Mouse (Mus musculus) forebrain, embryonic 15.5 days (tissue): ENCODE data around the gene Abcf2. TPM values are rescaled to one million over a fixed set of nuclear protein-coding genes. Genes with fewer than 3 reads are reported as not detected.

Experiments used
- microRNA counts: library from miRNA; unstranded; fragments of <30 nt; microRNA quantifications from one replicate; lab custom pipeline; 2016
- microRNA-seq: library from miRNA; unstranded; fragments of <30 nt; microRNA quantifications from one replicate; pipeline ENCODE4, GENCODE M21; 2016
- polyA plus RNA-seq: library from polyadenylated mRNA; unstranded; fragments of >200 nt; fragmentation: Nextera tagmentation; extraction: Ambion mirVana; gene quantifications from 2 replicates; pipeline ENCODE4 v1.2.1, GENCODE M21; 2015

Gene Abcf2
- polyA plus RNA-seq, 1 experiment from 2014 or later: 101 TPM

MicroRNA genes within 50 kb of the gene (microRNA counts, 519-probe panel; counts per million panel counts)
- microRNA mmu-miR-671-3p (lab: Ali Mortazavi, UCI): 1,989 counts per million, percentile 23 among the panel's probes with 10 or more counts
- microRNA mmu-miR-671-5p (lab: Ali Mortazavi, UCI): not detected

Small RNAs within 50 kb of the gene (microRNA-seq; reads per million reads assigned to microRNA genes)
- 318 reads per million, percentile 67 among the genes with 10 or more reads in this experiment for gene Mir671

Other genes with a start within 250 kb of the Abcf2 start
- gene Kcnh2, start 225.9 kb downstream of the Abcf2 start, polyA plus RNA-seq: 5.2 and 6.4 TPM in 2 replicates
- 7.4 TPM in 2 replicates for gene Nos3, start 212.7 kb downstream of the Abcf2 start, polyA plus RNA-seq
- 0.64 and 0.93 TPM in 2 replicates for gene Atg9b, start 185.3 kb downstream of the Abcf2 start, polyA plus RNA-seq
- 47.9 and 48.7 TPM in 2 replicates for gene Abcb8, start 183.8 kb downstream of the Abcf2 start, polyA plus RNA-seq
- 0.22 and 0.59 TPM in 2 replicates for gene Asic3, start 164.1 kb downstream of the Abcf2 start, polyA plus RNA-seq
- 106 and 114 TPM in 2 replicates for gene Cdk5, start 153.9 kb downstream of the Abcf2 start, polyA plus RNA-seq
- gene Slc4a2, start 153.6 kb downstream of the Abcf2 start, polyA plus RNA-seq: 18.5 and 23.7 TPM in 2 replicates
- gene Fastk, start 132.2 kb downstream of the Abcf2 start, polyA plus RNA-seq: 90.6 and 91.4 TPM in 2 replicates
- gene Tmub1, start 129.6 kb downstream of the Abcf2 start, polyA plus RNA-seq: 39.4 and 40.1 TPM in 2 replicates
- 76.9 and 108 TPM in 2 replicates for gene Agap3, start 125.3 kb downstream of the Abcf2 start, polyA plus RNA-seq
- 1.2 and 2.3 TPM in 2 replicates for gene Gbx1, start 50.3 kb downstream of the Abcf2 start, polyA plus RNA-seq
- 0.11 and 0.42 TPM in 2 replicates for gene Asb10, start 36.5 kb downstream of the Abcf2 start, polyA plus RNA-seq
- gene 4931409K22Rik, start 20.7 kb downstream of the Abcf2 start, polyA plus RNA-seq: 0.42 and 0.56 TPM in 2 replicates
- 19.7 and 21.1 TPM in 2 replicates for gene Chpf2, start 9.3 kb upstream of the Abcf2 start, polyA plus RNA-seq
- 171 and 176 TPM in 2 replicates for gene Smarcd3, start 46.9 kb upstream of the Abcf2 start, polyA plus RNA-seq
- 59.7 and 61.2 TPM in 2 replicates for gene Nub1, start 108.1 kb upstream of the Abcf2 start, polyA plus RNA-seq
- gene Wdr86, start 153.3 kb upstream of the Abcf2 start, polyA plus RNA-seq: 4.0 and 4.5 TPM in 2 replicates
- 1.8 TPM in 2 replicates for gene Crygn, start 180.5 kb upstream of the Abcf2 start, polyA plus RNA-seq